Mouse (Mus musculus): ENCODE results near the gene Vmn1r124. TPM values are rescaled to one million over a fixed set of nuclear protein-coding genes. Genes with fewer than 3 reads are reported as not detected.
"Not testable (repeated sequence)": the region's sequence is repeated elsewhere in the genome, so short reads cannot be mapped to it uniquely, and the experiment has no call there.

The Vmn1r124 gene
- polyA plus RNA-seq (2012; rRNA removed): not detected in 2 replicates

- DNase-seq (ENCODE audit: extremely low spot score in 1 of 2, low spot score in 1 of 2): not testable (repeated sequence)
These were observed at the start of gene Vmn1r124 for GRCm38 (mm10) chr7:21260517-21260916. Gene Vmn1r124 (minus strand): TSS chr7:21260617.

- not testable (repeated sequence) for DNase-seq (ENCODE audit: extremely low spot score in 1 of 2, low spot score in 1 of 2)
These were observed 41.0 kb upstream of the Vmn1r124 start, which contains the start of gene Vmn1r126 for GRCm38 (mm10) chr7:21301367-21301766. Gene Vmn1r126 (minus strand): TSS chr7:21301467.

- DNase-seq (ENCODE audit: extremely low spot score in 1 of 2, low spot score in 1 of 2): not testable (repeated sequence)
These were observed 11.5 kb upstream of the Vmn1r124 start, which contains the start of gene Vmn1r125 for GRCm38 (mm10) chr7:21271879-21272278. Gene Vmn1r125 (plus strand): TSS chr7:21272179.

Other genes with a start within 250 kb of the Vmn1r124 start
- not detected in 2 replicates for gene Vmn1r119, start 248.2 kb downstream of the Vmn1r124 start, polyA plus RNA-seq (2012; rRNA removed)
- not detected in 2 replicates for gene Vmn1r120, start 206.8 kb downstream of the Vmn1r124 start, polyA plus RNA-seq (2012; rRNA removed)
- not detected in 2 replicates for gene Vmn1r121, start 162.1 kb downstream of the Vmn1r124 start, polyA plus RNA-seq (2012; rRNA removed)
- gene Vmn1r122, start 126.5 kb downstream of the Vmn1r124 start, polyA plus RNA-seq (2012; rRNA removed): not detected in 2 replicates
- gene Vmn1r123, start 98.4 kb downstream of the Vmn1r124 start, polyA plus RNA-seq (2012; rRNA removed): not detected in 2 replicates
- gene Gm5157, start 70.2 kb downstream of the Vmn1r124 start, polyA plus RNA-seq (2012; rRNA removed): not detected in 2 replicates
- gene Vmn1r125, start 11.6 kb upstream of the Vmn1r124 start, polyA plus RNA-seq (2012; rRNA removed): not detected in 2 replicates
- not detected in 2 replicates for gene Vmn1r126, start 40.9 kb upstream of the Vmn1r124 start, polyA plus RNA-seq (2012; rRNA removed)
- gene Vmn1r127, start 59.2 kb upstream of the Vmn1r124 start, polyA plus RNA-seq (2012; rRNA removed): not detected in 2 replicates
- gene Vmn1r128, start 88.8 kb upstream of the Vmn1r124 start, polyA plus RNA-seq (2012; rRNA removed): not detected in 2 replicates
- gene Vmn1r129, start 100.7 kb upstream of the Vmn1r124 start, polyA plus RNA-seq (2012; rRNA removed): not detected in 2 replicates
- not detected in 2 replicates for gene Gm6882, start 172.1 kb upstream of the Vmn1r124 start, polyA plus RNA-seq (2012; rRNA removed)